8 mouse cellular contexts compared by ENCODE assay signal in genomic region chr5:64806600-64806999, GRCm38 (mm10). TPM values are rescaled to one million over a fixed set of nuclear protein-coding genes. Genes with fewer than 3 reads are reported as not detected.
DNase-seq lines count a peak whose midpoint lies in the region; ATAC-seq and TF ChIP-seq lines count a peak whose summit lies in the region.

No protein-coding gene starts in this region.

- intact Hi-C loops in heart, postnatal 25 days (cut with DNase I): no loop called here

- H3K4me2 ChIP-seq in heart, embryonic 12.5 days: peak overlapping the region; percentile 84
- H3K4me2 ChIP-seq in forebrain, embryonic 16.5 days (ENCODE audit: low read length): peak overlapping the region; percentile 50
- peak overlapping the region; percentile 92 for H3K4me2 ChIP-seq in liver, postnatal 0 days (ENCODE audit: low read depth, low read length)

- peaks cover 12% of the 10 kb centered on the region; the same call in 1 of the 2 replicates for H3K36me3 ChIP-seq in heart, embryonic 12.5 days
- peaks cover 34% of the 10 kb centered on the region for H3K36me3 ChIP-seq in E14TG2a.4 (ENCODE audit: insufficient read depth, low read length)
- H3K36me3 ChIP-seq in forebrain, embryonic 16.5 days (ENCODE audit: control insufficient read depth, insufficient read depth): no peaks in the 10 kb centered on the region
- H3K36me3 ChIP-seq in liver, postnatal 0 days (replicated peaks; ENCODE audit: insufficient read depth, low read length): peaks cover 16% of the 10 kb centered on the region

- DNase-seq in heart, postnatal 25 days (ENCODE audit: low spot score): no peak
- no peak for DNase-seq in liver, postnatal 0 days
- no peak for DNase-seq in T-cell, adult 2 months (ENCODE audit: low spot score)
- DNase-seq in retina, postnatal 1 day: no peak
- DNase-seq in adrenal gland, postnatal 10 days: no peak

- 13% methylated on average over 2 of the region's 2 CpGs for WGBS in heart, embryonic 12.5 days
- 11% methylated on average over 2 of the region's 2 CpGs for WGBS in forebrain, embryonic 16.5 days
- WGBS in liver, postnatal 0 days (ENCODE audit: insufficient replicate concordance): 25% methylated on average over 2 of the region's 2 CpGs

- H3K27ac ChIP-seq in heart, embryonic 12.5 days (ENCODE audit: poor library complexity, severe bottlenecking): peak overlapping the region; percentile 96
- peak overlapping the region; percentile 91 for H3K27ac ChIP-seq in forebrain, embryonic 16.5 days (ENCODE audit: low read length)
- peak overlapping the region; percentile 99 for H3K27ac ChIP-seq in liver, postnatal 0 days (ENCODE audit: low read depth)

- no peak for TF ChIP-seq CTCF in E14TG2a.4 (conservative IDR thresholded peaks at IDR 0.05; ENCODE audit: low read length)
- TF ChIP-seq CTCF in liver, postnatal 0 days (IDR thresholded peaks at IDR 0.05; ENCODE audit: low read depth): no peak

- ATAC-seq in heart, embryonic 12.5 days (ENCODE audit: insufficient number of reproducible peaks, low FRiP score): no peak
- no peak for ATAC-seq in forebrain, embryonic 16.5 days
- no peak for ATAC-seq in liver, postnatal 0 days

- peaks cover 56% of the 10 kb centered on the region for H3K4me1 ChIP-seq in heart, embryonic 12.5 days (replicated peaks)
- peaks cover 64% of the 10 kb centered on the region for H3K4me1 ChIP-seq in E14TG2a.4 (replicated peaks; ENCODE audit: low read depth, low read length)
- H3K4me1 ChIP-seq in forebrain, embryonic 16.5 days (replicated peaks; ENCODE audit: control insufficient read depth, insufficient read depth, low read length): peaks cover 52% of the 10 kb centered on the region
- H3K4me1 ChIP-seq in liver, postnatal 0 days (ENCODE audit: insufficient read depth): peaks cover 55% of the 10 kb centered on the region

- H3K9me3 ChIP-seq in heart, embryonic 12.5 days (replicated peaks): no peaks in the 10 kb centered on the region
- no peaks in the 10 kb centered on the region for H3K9me3 ChIP-seq in E14TG2a.4 (ENCODE audit: low read length)
- no peaks in the 10 kb centered on the region for H3K9me3 ChIP-seq in forebrain, embryonic 16.5 days (ENCODE audit: control insufficient read depth, low read length)
- H3K9me3 ChIP-seq in liver, postnatal 0 days (ENCODE audit: low read length): no peaks in the 10 kb centered on the region

- no peak for TF ChIP-seq EP300 in liver, postnatal 0 days (IDR thresholded peaks at IDR 0.05; ENCODE audit: low read depth)

- peak overlapping the region; percentile 54 for H3K4me3 ChIP-seq in heart, embryonic 12.5 days
- peak overlapping the region; percentile 93 for H3K4me3 ChIP-seq in E14TG2a.4 (replicated peaks; ENCODE audit: low read length)
- no peak overlapping the region; the same call in 1 of the 2 replicates for H3K4me3 ChIP-seq in forebrain, embryonic 16.5 days (replicated peaks; ENCODE audit: low read length)
- peak overlapping the region; percentile 86 for H3K4me3 ChIP-seq in liver, postnatal 0 days (ENCODE audit: low read depth, low read length)

- H3K9ac ChIP-seq in heart, embryonic 12.5 days: peak overlapping the region; percentile 84
- peak overlapping the region; percentile 55 for H3K9ac ChIP-seq in forebrain, embryonic 16.5 days (replicated peaks; ENCODE audit: low read depth, low read length)
- H3K9ac ChIP-seq in liver, postnatal 0 days (replicated peaks): peak overlapping the region; percentile 80

- no peaks in the 10 kb centered on the region for H3K27me3 ChIP-seq in heart, embryonic 12.5 days (replicated peaks)
- H3K27me3 ChIP-seq in E14TG2a.4 (ENCODE audit: insufficient read depth, low read length): no peaks in the 10 kb centered on the region
- no peaks in the 10 kb centered on the region for H3K27me3 ChIP-seq in forebrain, embryonic 16.5 days (replicated peaks; ENCODE audit: control insufficient read depth, insufficient read depth, low read length)
- H3K27me3 ChIP-seq in liver, postnatal 0 days (ENCODE audit: insufficient read depth, low read length): no peaks in the 10 kb centered on the region

RNA-seq across cellular contexts. Expression of gene Klf3, which starts 3.4 kb away (rescaled TPM):
- 66.9 and 69.7 TPM in 2 replicates for polyA plus RNA-seq in heart, embryonic 12.5 days (2016; fragmentation: Nextera tagmentation; extraction: Ambion mirVana)
- total RNA-seq in heart, postnatal 25 days (2021): 10 to 100 TPM; 43.6 to 55.6 TPM
- 30.9 and 32.9 TPM in 2 replicates for polyA plus RNA-seq in forebrain, embryonic 16.5 days (2015; fragmentation: Nextera tagmentation; extraction: Ambion mirVana)
- polyA plus RNA-seq in liver, postnatal 0 days (2015; fragmentation: Nextera tagmentation; extraction: Ambion mirVana): 63.5 and 65.7 TPM in 2 replicates
- 10 to 100 TPM; 77.3 to 79.8 TPM for total RNA-seq in adrenal gland, postnatal 10 days (2021)
